Mouse (Mus musculus) hindbrain, embryonic 16.5 days (tissue): ENCODE measurements around the gene Fam19a3. TPM values are rescaled to one million over a fixed set of nuclear protein-coding genes. Genes with fewer than 3 reads are reported as not detected.

Experiments used
- ATAC-seq: fragments of 200-750 bp; cut with Nextera tagmentation; 2 replicates; pipeline ENCODE4 v1.8.0; 2017; ENCODE audit warnings: moderate TSS enrichment, moderate library complexity
- H3K27ac ChIP-seq: fragments of 300-500 bp; sonication (generic); 2 replicates; pipeline ENCODE4 v1.5.1; 2014; ENCODE audit warnings: low read depth, mild to moderate bottlenecking, control low read depth, low read length, moderate library complexity
- H3K27me3 ChIP-seq: fragments of 300-500 bp; sonication (generic); replicated peaks from 2 replicates; pipeline ENCODE4 v1.6.1; 2014; ENCODE audit warnings: low read length; ENCODE audit not compliant: control insufficient read depth, insufficient read depth
- H3K36me3 ChIP-seq: fragments of 300-500 bp; sonication (generic); 2 replicates; pipeline ENCODE4 v1.6.1; 2014; ENCODE audit warnings: mild to moderate bottlenecking, low read length, moderate library complexity, mixed read lengths; ENCODE audit not compliant: control insufficient read depth, insufficient read depth
- H3K4me1 ChIP-seq: fragments of 300-500 bp; sonication (generic); 2 replicates; pipeline ENCODE4 v1.6.1; 2014; ENCODE audit warnings: low read depth, low read length; ENCODE audit not compliant: control insufficient read depth, insufficient read depth
- H3K4me2 ChIP-seq: fragments of 300-500 bp; sonication (generic); 2 replicates; pipeline ENCODE4 v1.6.1; 2014; ENCODE audit warnings: mild to moderate bottlenecking, low read length, control low read depth, moderate library complexity
- H3K4me3 ChIP-seq: fragments of 300-500 bp; sonication (generic); 2 replicates; pipeline ENCODE4 v1.5.1; 2014; ENCODE audit warnings: mild to moderate bottlenecking, low read length, control low read depth, moderate library complexity
- H3K9ac ChIP-seq: fragments of 300-500 bp; sonication (generic); 2 replicates; pipeline ENCODE4 v1.6.1; 2014; ENCODE audit warnings: low read depth, mild to moderate bottlenecking, control low read depth, low read length, moderate library complexity
- H3K9me3 ChIP-seq: fragments of 300-500 bp; sonication (generic); 2 replicates; pipeline ENCODE4 v1.6.1; 2014; ENCODE audit warnings: mild to moderate bottlenecking, low read length, moderate library complexity; ENCODE audit not compliant: control insufficient read depth
- WGBS: fragments of 180-500 bp; shearing (Covaris S2); extraction: QIAGEN DNeasy Blood & Tissue Kit; methylation state at CpG from one replicate; pipeline ENCODE4 v1.1.7; 2014; 5-methylcytosine and 5-hydroxymethylcytosine counted together
- polyA plus RNA-seq: library from polyadenylated mRNA; unstranded; fragments of >200 nt; fragmentation: Nextera tagmentation; extraction: Ambion mirVana; gene quantifications from 2 replicates; pipeline ENCODE4 v1.2.1, GENCODE M21; 2015

The Fam19a3 gene
- 0.05 and 0.10 TPM in 2 replicates for polyA plus RNA-seq

GRCm38 (mm10) chr3:104781471-104781903 is at the start of gene Fam19a3:
Fam19a3 (minus strand) TSS chr3:104781840.
- 1% methylated on average over 26 of the region's 26 CpGs for WGBS
- H3K9ac ChIP-seq, result peak within 1 kb of the TSS; percentile 47
- H3K4me1 ChIP-seq, result peaks cover 15% of the 10 kb centered on the region
- no peak for ATAC-seq
- H3K4me2 ChIP-seq, result peak within 1 kb of the TSS; percentile 90
- H3K9me3 ChIP-seq, result no peaks in the 10 kb centered on the region
- no peak within 1 kb of the TSS for H3K27ac ChIP-seq
- no peaks in the 10 kb centered on the region for H3K36me3 ChIP-seq
- H3K27me3 ChIP-seq, result peaks cover 54% of the 10 kb centered on the region
- peak within 1 kb of the TSS; percentile 44 for H3K4me3 ChIP-seq

GRCm38 (mm10) chr3:104822413-104822812 is 40.8 kb upstream of the Fam19a3 start:
- WGBS, result 86% methylated on average over 3 of the region's 3 CpGs
- H3K36me3 ChIP-seq, result 0 out of 2 replicates have a peak, but pooled peaks cover 4% of the 10 kb centered on the region
- ATAC-seq, result no peak
- H3K9me3 ChIP-seq, result no peaks in the 10 kb centered on the region
- no peak overlapping the region for H3K4me2 ChIP-seq
- H3K9ac ChIP-seq, result no peak overlapping the region
- no peak overlapping the region for H3K27ac ChIP-seq
- H3K27me3 ChIP-seq, result no peaks in the 10 kb centered on the region
- H3K4me1 ChIP-seq, result peaks cover 7% of the 10 kb centered on the region
- no peak overlapping the region for H3K4me3 ChIP-seq

- Histone ChIP-seq H3K27me3 (no peaks in the 10 kb centered on the region), H3K4me1 (peaks cover 10% of the 10 kb centered on the region), H3K9me3 (no peaks in the 10 kb centered on the region), H3K27ac (no peak overlapping the region), H3K4me3 (no peak overlapping the region), H3K36me3 (0 out of 2 replicates have a peak, but pooled peaks cover under 1% of the 10 kb centered on the region), H3K9ac (no peak overlapping the region), H3K4me2 (no peak overlapping the region)
- 52% methylated on average over 1 of the region's 1 CpGs for WGBS
- no peak for ATAC-seq
Measured at GRCm38 (mm10) chr3:104820426-104820825, 38.8 kb upstream of the Fam19a3 start.

GRCm38 (mm10) chr3:104818749-104819134 is 37.1 kb upstream of the Fam19a3 start:
- WGBS, result 5% methylated on average over 3 of the region's 3 CpGs
- no peak overlapping the region for H3K27ac ChIP-seq
- peak overlapping the region; percentile 89 for H3K4me3 ChIP-seq
- H3K4me1 ChIP-seq, result peaks cover 10% of the 10 kb centered on the region
- H3K27me3 ChIP-seq, result no peaks in the 10 kb centered on the region
- no peaks in the 10 kb centered on the region for H3K36me3 ChIP-seq
- peak overlapping the region; percentile 89; the same call in 1 of the 2 replicates for H3K9ac ChIP-seq
- ATAC-seq, result no peak
- H3K9me3 ChIP-seq, result no peaks in the 10 kb centered on the region
- H3K4me2 ChIP-seq, result peak overlapping the region; percentile 98

- H3K9ac ChIP-seq, result peak within 1 kb of the TSS; percentile 89
- no peaks in the 10 kb centered on the region for H3K9me3 ChIP-seq
- peaks cover 10% of the 10 kb centered on the region for H3K4me1 ChIP-seq
- peak within 1 kb of the TSS; percentile 74 for H3K27ac ChIP-seq
- H3K36me3 ChIP-seq, result no peaks in the 10 kb centered on the region
- no peaks in the 10 kb centered on the region for H3K27me3 ChIP-seq
- under 1% methylated on average over 40 of the region's 40 CpGs for WGBS
- H3K4me3 ChIP-seq, result peak within 1 kb of the TSS; percentile 89
- ATAC-seq, result peak; percentile 79
- H3K4me2 ChIP-seq, result peak within 1 kb of the TSS; percentile 98
Measured at GRCm38 (mm10) chr3:104817991-104818748, 36.5 kb upstream of the Fam19a3 start, which contains the start of gene Mov10. Mov10 (minus strand) TSS chr3:104818563.

GRCm38 (mm10) chr3:104817481-104817990 is 35.9 kb upstream of the Fam19a3 start:
- under 1% methylated on average over 44 of the region's 46 CpGs for WGBS
- Histone ChIP-seq H3K9me3 (no peaks in the 10 kb centered on the region), H3K4me3 (peak overlapping the region; percentile 89), H3K9ac (peak overlapping the region; percentile 89), H3K27me3 (no peaks in the 10 kb centered on the region), H3K4me1 (peaks cover 10% of the 10 kb centered on the region), H3K36me3 (no peaks in the 10 kb centered on the region), H3K27ac (peak overlapping the region; percentile 74), H3K4me2 (peak overlapping the region; percentile 98)
- ATAC-seq, result peak; percentile 87

- no peak for ATAC-seq
- Histone ChIP-seq H3K9ac (no peak overlapping the region), H3K27me3 (no peaks in the 10 kb centered on the region), H3K4me2 (no peak overlapping the region), H3K4me1 (peaks cover 10% of the 10 kb centered on the region), H3K4me3 (no peak overlapping the region), H3K9me3 (no peaks in the 10 kb centered on the region), H3K27ac (no peak overlapping the region), H3K36me3 (no peaks in the 10 kb centered on the region)
- 98% methylated on average over 7 of the region's 7 CpGs for WGBS
Measured at GRCm38 (mm10) chr3:104816130-104816529, 34.5 kb upstream of the Fam19a3 start.

- H3K9me3 ChIP-seq, result no peaks in the 10 kb centered on the region
- ATAC-seq, result no peak
- no peak overlapping the region for H3K4me2 ChIP-seq
- no peak overlapping the region for H3K9ac ChIP-seq
- H3K27ac ChIP-seq, result no peak overlapping the region
- H3K27me3 ChIP-seq, result no peaks in the 10 kb centered on the region
- peaks cover 10% of the 10 kb centered on the region for H3K4me1 ChIP-seq
- 86% methylated on average over 2 of the region's 2 CpGs for WGBS
- no peaks in the 10 kb centered on the region for H3K36me3 ChIP-seq
- no peak overlapping the region for H3K4me3 ChIP-seq
Measured at GRCm38 (mm10) chr3:104815346-104815745, 33.7 kb upstream of the Fam19a3 start.

GRCm38 (mm10) chr3:104814746-104815145 is 33.1 kb upstream of the Fam19a3 start:
- Histone ChIP-seq H3K9ac (no peak overlapping the region), H3K27me3 (no peaks in the 10 kb centered on the region), H3K4me2 (no peak overlapping the region), H3K27ac (no peak overlapping the region), H3K4me3 (no peak overlapping the region), H3K9me3 (no peaks in the 10 kb centered on the region), H3K36me3 (no peaks in the 10 kb centered on the region), H3K4me1 (peaks cover 10% of the 10 kb centered on the region)
- WGBS, result 95% methylated on average over 1 of the region's 1 CpGs
- ATAC-seq, result no peak
